Mouse (Mus musculus) intestine, embryonic 16.5 days (tissue): ENCODE data around the gene Tnfsf8. TPM values are rescaled to one million over a fixed set of nuclear protein-coding genes. Genes with fewer than 3 reads are reported as not detected.

ENCODE experiments used
- ATAC-seq: fragments of 200-750 bp; cut with Nextera tagmentation; 2 replicates; pipeline ENCODE4 v1.8.0; 2017; ENCODE audit warnings: moderate TSS enrichment, moderate library complexity
- H3K27ac ChIP-seq: fragments of 300-500 bp; sonication (generic); 2 replicates; pipeline ENCODE4 v1.5.1; 2014; ENCODE audit warnings: mild to moderate bottlenecking, low read length
- H3K27me3 ChIP-seq: fragments of 300-500 bp; sonication (generic); replicated peaks from 2 replicates; pipeline ENCODE4 v1.6.1; 2014; ENCODE audit warnings: low read length, control low read depth, mixed read lengths; ENCODE audit not compliant: control insufficient read depth, insufficient read depth
- H3K36me3 ChIP-seq: fragments of 300-500 bp; sonication (generic); 2 replicates; pipeline ENCODE4 v1.6.1; 2014; ENCODE audit warnings: low read length, control low read depth; ENCODE audit not compliant: control insufficient read depth, insufficient read depth
- H3K4me1 ChIP-seq: fragments of 300-500 bp; sonication (generic); 2 replicates; pipeline ENCODE4 v1.6.1; 2014; ENCODE audit warnings: low read length, control low read depth, mixed read lengths; ENCODE audit not compliant: control insufficient read depth, insufficient read depth
- H3K4me2 ChIP-seq: fragments of 300-500 bp; sonication (generic); 2 replicates; pipeline ENCODE4 v1.6.1; 2014; ENCODE audit warnings: low read depth, low read length, control low read depth
- H3K4me3 ChIP-seq: fragments of 300-500 bp; sonication (generic); 2 replicates; pipeline ENCODE4 v1.5.1; 2014; ENCODE audit warnings: mild to moderate bottlenecking, low read length
- H3K9ac ChIP-seq: fragments of 300-500 bp; sonication (generic); 2 replicates; pipeline ENCODE4 v1.6.1; 2014; ENCODE audit warnings: low read depth, low read length
- H3K9me3 ChIP-seq: fragments of 300-500 bp; sonication (generic); 2 replicates; pipeline ENCODE4 v1.6.1; 2016; ENCODE audit warnings: low read length, control low read depth; ENCODE audit not compliant: control insufficient read depth
- WGBS: fragments of 180-500 bp; shearing (Covaris S2); extraction: QIAGEN DNeasy Blood & Tissue Kit; methylation state at CpG from one replicate; pipeline ENCODE4 v1.1.7; 2014; 5-methylcytosine and 5-hydroxymethylcytosine counted together
- polyA plus RNA-seq: library from polyadenylated mRNA; unstranded; fragments of >200 nt; fragmentation: Nextera tagmentation; extraction: Ambion mirVana; gene quantifications from 2 replicates; pipeline ENCODE4 v1.2.1, GENCODE M21; 2015

The Tnfsf8 gene
- polyA plus RNA-seq, 1 experiment from 2014 or later, result 0.04 TPM

DNA sequence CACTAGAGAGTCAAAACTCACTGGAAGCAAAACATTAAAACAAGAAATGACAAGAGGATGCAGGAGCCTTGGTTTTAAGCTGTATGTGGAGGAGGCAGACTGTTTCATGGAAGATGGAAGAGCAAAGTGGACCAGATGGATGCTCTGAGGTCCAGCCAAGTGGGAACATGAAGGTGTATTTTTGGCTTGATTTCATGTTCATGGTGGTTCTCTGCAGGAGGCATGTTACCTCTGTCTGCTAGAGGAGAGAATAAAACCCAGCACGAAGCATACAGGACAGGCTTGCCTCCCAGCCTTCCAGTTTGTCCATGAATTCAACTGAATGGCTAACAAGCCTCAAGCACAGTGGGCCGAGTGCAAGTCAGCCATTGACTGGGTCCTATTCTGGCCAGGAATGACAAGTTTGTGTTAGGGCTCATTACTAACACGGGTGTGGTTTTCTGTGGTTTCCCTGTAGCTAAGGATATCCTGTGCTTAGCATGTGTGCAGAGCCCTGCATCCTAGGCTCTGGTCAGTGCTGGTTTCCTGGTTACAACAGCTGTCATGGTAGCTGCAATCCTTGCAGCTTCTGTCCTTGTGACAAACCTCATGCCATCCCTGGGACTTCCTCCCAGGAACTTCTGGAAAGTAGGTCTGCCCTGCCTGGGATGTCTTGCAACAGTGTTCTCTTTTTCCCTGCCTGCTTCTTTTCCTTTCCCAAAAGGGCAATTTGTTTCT is 14.1 kb downstream of the Tnfsf8 start:
- Histone ChIP-seq H3K4me2 (no peak overlapping the region), H3K27ac (no peak overlapping the region), H3K4me1 (no peaks in the 10 kb centered on the region), H3K27me3 (no peaks in the 10 kb centered on the region), H3K9me3 (no peaks in the 10 kb centered on the region), H3K9ac (no peak overlapping the region), H3K36me3 (no peaks in the 10 kb centered on the region), H3K4me3 (no peak overlapping the region)
- WGBS, result 68% methylated on average over 3 of the region's 3 CpGs
- ATAC-seq, result no peak

DNA sequence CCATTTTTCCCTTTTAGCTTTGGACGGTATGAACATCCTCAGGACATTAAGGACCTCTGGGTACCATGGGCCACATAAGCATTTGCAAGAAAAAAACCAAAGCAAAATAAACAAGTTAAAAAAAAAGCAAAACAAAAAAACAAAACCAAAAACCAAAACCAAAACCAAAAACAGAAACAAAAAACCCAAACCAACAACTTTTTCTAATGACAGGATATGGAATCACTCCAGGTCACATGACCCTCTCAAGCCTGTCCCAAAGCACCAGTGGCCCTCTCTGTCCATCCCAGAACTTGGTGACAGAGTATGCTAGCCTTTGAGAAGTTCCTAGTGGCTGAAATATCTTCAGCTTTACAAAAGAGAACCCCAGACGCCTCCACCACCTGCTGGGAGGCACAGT is 15.4 kb downstream of the Tnfsf8 start:
- Histone ChIP-seq H3K4me2 (no peak overlapping the region), H3K4me1 (no peaks in the 10 kb centered on the region), H3K4me3 (no peak overlapping the region), H3K36me3 (no peaks in the 10 kb centered on the region), H3K9me3 (no peaks in the 10 kb centered on the region), H3K9ac (no peak overlapping the region), H3K27me3 (no peaks in the 10 kb centered on the region), H3K27ac (no peak overlapping the region)
- 76% methylated on average over 2 of the region's 2 CpGs for WGBS
- no peak for ATAC-seq

GRCm38 (mm10) chr4:63843924-63844323 is 17.2 kb downstream of the Tnfsf8 start:
- H3K4me1 ChIP-seq, result no peaks in the 10 kb centered on the region
- H3K9ac ChIP-seq, result no peak overlapping the region
- H3K9me3 ChIP-seq, result no peaks in the 10 kb centered on the region
- WGBS, result 24% methylated on average over 6 of the region's 6 CpGs
- H3K27me3 ChIP-seq, result no peaks in the 10 kb centered on the region
- H3K27ac ChIP-seq, result no peak overlapping the region
- H3K36me3 ChIP-seq, result no peaks in the 10 kb centered on the region
- H3K4me2 ChIP-seq, result no peak overlapping the region
- no peak for ATAC-seq
- no peak overlapping the region for H3K4me3 ChIP-seq

DNA sequence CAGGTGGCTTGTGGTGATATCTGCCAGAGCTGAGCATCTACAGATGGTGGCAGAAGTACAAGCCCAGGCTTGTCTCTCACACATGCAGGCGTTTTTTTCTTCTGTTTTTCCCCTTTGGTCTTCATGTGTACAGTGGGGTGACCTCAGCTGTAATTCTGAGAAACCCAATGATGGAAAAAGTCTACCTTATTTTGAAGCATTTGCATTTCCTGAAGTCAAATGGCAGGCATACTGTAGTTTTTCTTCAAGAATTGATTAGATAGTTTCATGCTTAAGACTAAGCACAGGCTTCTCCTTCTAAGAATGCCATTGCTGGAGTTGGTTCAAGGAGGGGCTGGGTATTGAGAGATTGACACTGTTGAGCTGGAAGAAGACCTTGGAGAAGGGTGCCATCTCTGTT is 18.9 kb downstream of the Tnfsf8 start:
- no peaks in the 10 kb centered on the region for H3K27me3 ChIP-seq
- WGBS, result 62% methylated on average over 1 of the region's 1 CpGs
- no peak for ATAC-seq

GRCm38 (mm10) chr4:63840457-63840856 is 20.7 kb downstream of the Tnfsf8 start:
- 39% methylated on average over 5 of the region's 5 CpGs for WGBS
- no peak for ATAC-seq
- Histone ChIP-seq H3K4me1 (no peaks in the 10 kb centered on the region), H3K36me3 (no peaks in the 10 kb centered on the region), H3K4me3 (no peak overlapping the region), H3K27me3 (no peaks in the 10 kb centered on the region), H3K4me2 (no peak overlapping the region), H3K9ac (no peak overlapping the region), H3K27ac (no peak overlapping the region), H3K9me3 (no peaks in the 10 kb centered on the region)

More for the DNA sequence above, 18.9 kb downstream of the Tnfsf8 start:
- Histone ChIP-seq H3K4me1 (no peaks in the 10 kb centered on the region), H3K36me3 (no peaks in the 10 kb centered on the region), H3K9me3 (no peaks in the 10 kb centered on the region), H3K9ac (no peak overlapping the region), H3K27ac (no peak overlapping the region), H3K4me3 (no peak overlapping the region), H3K4me2 (no peak overlapping the region)

DNA sequence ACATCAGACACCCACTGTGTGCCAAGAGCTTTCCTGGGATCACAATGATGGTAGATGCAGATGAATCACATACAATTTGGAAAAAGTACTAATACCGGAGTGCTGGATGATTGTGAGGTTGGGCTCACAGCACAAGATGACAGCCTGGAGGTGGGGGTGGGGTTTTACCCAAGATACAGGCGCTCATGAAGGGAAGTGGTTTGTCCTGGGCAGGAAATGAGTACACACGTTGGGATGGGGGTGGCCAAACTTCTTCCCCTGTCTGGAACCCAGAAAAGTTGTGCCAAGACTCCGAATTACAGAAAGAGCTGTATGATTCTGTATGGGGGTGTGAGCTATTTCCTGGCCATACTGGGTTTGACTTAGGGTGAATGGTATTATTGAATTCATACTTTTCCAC is 38.0 kb downstream of the Tnfsf8 start:
- Histone ChIP-seq H3K4me2 (no peak overlapping the region), H3K36me3 (no peaks in the 10 kb centered on the region), H3K4me1 (no peaks in the 10 kb centered on the region), H3K4me3 (no peak overlapping the region), H3K9me3 (no peaks in the 10 kb centered on the region), H3K27ac (no peak overlapping the region), H3K9ac (no peak overlapping the region), H3K27me3 (no peaks in the 10 kb centered on the region)
- no peak for ATAC-seq
- whole genome bisulfite sequencing, result 74% methylated on average over 4 of the region's 4 CpGs

DNA sequence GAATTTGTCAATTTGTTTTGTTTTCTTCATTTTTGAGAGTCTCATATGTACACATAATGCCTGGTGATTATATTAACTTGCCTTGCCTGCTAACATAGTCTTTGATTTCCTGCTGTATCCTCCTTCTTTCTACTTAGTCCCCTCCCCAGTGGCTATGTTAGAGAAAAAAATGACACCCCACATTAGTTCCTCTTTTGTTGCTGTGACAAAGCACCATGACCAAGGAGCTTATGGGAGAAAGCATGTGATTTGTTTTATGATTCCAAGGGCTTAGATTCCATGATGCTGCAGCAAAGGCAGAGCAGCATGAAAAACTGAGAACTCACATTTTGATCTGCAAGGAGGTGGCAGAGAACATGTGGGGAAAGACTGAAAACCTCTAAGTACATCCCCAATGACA is 43.6 kb downstream of the Tnfsf8 start:
- no peak for ATAC-seq
- Histone ChIP-seq H3K4me1 (no peaks in the 10 kb centered on the region), H3K27me3 (no peaks in the 10 kb centered on the region), H3K9ac (no peak overlapping the region), H3K4me2 (no peak overlapping the region), H3K27ac (no peak overlapping the region), H3K9me3 (no peaks in the 10 kb centered on the region), H3K4me3 (no peak overlapping the region), H3K36me3 (no peaks in the 10 kb centered on the region)

GRCm38 (mm10) chr4:63815668-63816067 is 45.5 kb downstream of the Tnfsf8 start:
- no peak overlapping the region for H3K4me2 ChIP-seq
- H3K27me3 ChIP-seq, result no peaks in the 10 kb centered on the region
- no peaks in the 10 kb centered on the region for H3K9me3 ChIP-seq
- H3K9ac ChIP-seq, result no peak overlapping the region
- WGBS, result 88% methylated on average over 2 of the region's 2 CpGs
- no peaks in the 10 kb centered on the region for H3K36me3 ChIP-seq
- no peak overlapping the region for H3K27ac ChIP-seq
- no peak overlapping the region for H3K4me3 ChIP-seq
- no peaks in the 10 kb centered on the region for H3K4me1 ChIP-seq
- ATAC-seq, result no peak

DNA sequence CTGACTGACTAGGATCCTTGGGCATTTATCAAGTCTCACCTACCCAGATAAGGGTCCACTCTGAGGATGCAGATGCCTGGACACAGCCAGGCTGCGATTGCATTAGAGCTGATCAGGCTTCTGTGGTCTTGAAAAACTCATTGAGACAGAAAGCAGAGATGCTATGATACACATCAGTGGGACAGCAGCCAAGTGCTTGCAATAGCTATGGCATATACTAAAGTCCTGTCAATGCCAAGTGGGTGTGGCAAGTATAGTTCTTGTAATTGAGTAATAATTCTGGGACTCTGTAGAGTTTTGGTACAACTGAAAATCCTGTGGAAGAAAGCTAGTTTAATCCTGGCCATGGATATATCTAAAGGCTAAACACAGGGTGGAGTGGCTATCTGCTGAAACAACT is 63.1 kb downstream of the Tnfsf8 start:
- Histone ChIP-seq H3K4me1 (no peaks in the 10 kb centered on the region), H3K27me3 (no peaks in the 10 kb centered on the region), H3K4me3 (no peak overlapping the region), H3K36me3 (no peaks in the 10 kb centered on the region), H3K9me3 (no peaks in the 10 kb centered on the region), H3K9ac (no peak overlapping the region), H3K27ac (no peak overlapping the region), H3K4me2 (no peak overlapping the region)
- 62% methylated on average over 1 of the region's 1 CpGs for WGBS
- no peak for ATAC-seq

GRCm38 (mm10) chr4:63796527-63796926 is 64.6 kb downstream of the Tnfsf8 start:
- no peaks in the 10 kb centered on the region for H3K9me3 ChIP-seq
- H3K27me3 ChIP-seq, result no peaks in the 10 kb centered on the region
- H3K36me3 ChIP-seq, result no peaks in the 10 kb centered on the region
- no peak overlapping the region for H3K4me3 ChIP-seq
- H3K4me2 ChIP-seq, result no peak overlapping the region
- H3K4me1 ChIP-seq, result no peaks in the 10 kb centered on the region
- WGBS, result 95% methylated on average over 1 of the region's 1 CpGs
- ATAC-seq, result no peak
- H3K27ac ChIP-seq, result no peak overlapping the region
- H3K9ac ChIP-seq, result no peak overlapping the region
